Mouse (Mus musculus): Measurements from ENCODE around the gene 4930469K13Rik. TPM values are rescaled to one million over a fixed set of nuclear protein-coding genes. Genes with fewer than 3 reads are reported as not detected.

The 4930469K13Rik gene
- polyA plus RNA-seq, 1 experiment from 2014 or later: not detected

DNA sequence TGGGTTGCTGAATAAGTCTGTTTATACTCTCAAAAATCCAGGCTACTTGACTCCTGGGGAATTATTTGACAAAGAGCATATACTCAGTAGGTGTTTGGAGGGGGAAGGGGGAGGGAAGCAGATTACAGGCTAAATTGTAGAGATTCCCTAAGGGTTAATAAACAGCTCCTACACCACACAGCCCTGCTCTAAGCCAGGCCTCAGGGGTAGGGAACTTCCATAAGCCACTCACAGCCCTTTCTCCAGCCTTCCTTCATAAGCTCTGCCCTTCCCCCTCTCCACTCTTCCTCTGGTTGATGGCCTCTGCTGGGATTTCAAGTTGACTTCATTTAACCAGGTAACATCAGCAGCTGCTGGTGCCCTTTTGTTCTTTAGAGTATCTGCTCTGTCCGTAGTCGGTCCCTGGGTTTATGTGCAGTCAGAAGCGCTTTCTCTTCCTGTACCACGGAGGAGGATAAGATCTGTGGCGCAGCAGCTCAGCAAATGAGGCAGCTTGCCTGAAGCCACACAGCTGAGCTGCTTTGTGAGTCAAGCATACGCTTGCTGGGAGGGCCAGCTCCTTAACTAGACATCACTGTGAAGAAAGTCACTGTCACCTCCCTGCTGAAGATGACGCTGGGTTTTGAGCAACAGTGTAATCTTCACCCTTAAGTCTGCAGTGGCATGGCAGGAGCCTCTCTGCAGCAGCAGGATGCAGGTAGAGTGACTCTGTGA lies 159.6 kb downstream of the 4930469K13Rik start:
- Histone ChIP-seq H3K36me3 (ENCODE audit: control insufficient read depth, insufficient read depth, low read length) (no peaks in the 10 kb centered on the region), H3K27me3 (ENCODE audit: control insufficient read depth, insufficient read depth, low read length) (no peaks in the 10 kb centered on the region), H3K4me1 (ENCODE audit: control insufficient read depth, insufficient read depth, low read length) (no peaks in the 10 kb centered on the region), H3K9me3 (ENCODE audit: control insufficient read depth, low read length) (no peaks in the 10 kb centered on the region), H3K4me2 (ENCODE audit: low read length) (no peak overlapping the region), H3K4me3 (replicated peaks; ENCODE audit: low read depth, low read length) (no peak overlapping the region), H3K9ac (replicated peaks; ENCODE audit: low read length) (no peak overlapping the region), H3K27ac (replicated peaks; ENCODE audit: low read depth, low read length) (peak overlapping the region; percentile 33; the same call in 1 of the 2 replicates)
- no peak for DNase-seq
- 29% methylated on average over 7 of the region's 7 CpGs for WGBS
- no peak for ATAC-seq (ENCODE audit: low FRiP score, low TSS enrichment)

DNA sequence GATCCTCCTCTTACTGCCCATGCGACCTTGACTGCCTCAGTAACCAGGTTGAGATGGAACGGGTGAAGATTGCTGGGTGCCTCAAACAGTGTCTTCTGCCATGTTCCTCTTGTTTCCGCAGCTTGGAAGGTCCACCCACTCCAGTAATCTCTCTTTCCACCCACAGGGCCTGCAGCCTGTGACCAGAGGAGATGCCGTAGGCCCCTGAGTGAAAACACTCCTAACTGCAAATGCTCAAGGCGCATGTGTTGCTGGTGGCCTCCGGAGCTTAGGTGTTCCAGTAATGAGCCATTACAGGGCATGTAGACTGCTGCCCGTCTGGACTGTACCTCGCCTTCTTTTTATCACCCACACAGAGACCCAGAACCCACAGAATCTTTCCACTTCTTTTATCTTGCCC lies 160.7 kb downstream of the 4930469K13Rik start:
- no peak overlapping the region for H3K4me3 ChIP-seq (replicated peaks; ENCODE audit: low read depth, low read length)
- no peaks in the 10 kb centered on the region for H3K4me1 ChIP-seq (ENCODE audit: control insufficient read depth, insufficient read depth, low read length)
- no peaks in the 10 kb centered on the region for H3K9me3 ChIP-seq (ENCODE audit: control insufficient read depth, low read length)
- H3K4me2 ChIP-seq (ENCODE audit: low read length): no peak overlapping the region
- H3K27ac ChIP-seq (replicated peaks; ENCODE audit: low read depth, low read length): no peak overlapping the region
- no peaks in the 10 kb centered on the region for H3K36me3 ChIP-seq (ENCODE audit: control insufficient read depth, insufficient read depth, low read length)
- ATAC-seq (ENCODE audit: low FRiP score, low TSS enrichment) (no peak), DNase-seq (no peak)
- 92% methylated on average over 8 of the region's 8 CpGs for WGBS
- H3K27me3 ChIP-seq (ENCODE audit: control insufficient read depth, insufficient read depth, low read length): no peaks in the 10 kb centered on the region
- no peak overlapping the region for H3K9ac ChIP-seq (replicated peaks; ENCODE audit: low read length)

DNA sequence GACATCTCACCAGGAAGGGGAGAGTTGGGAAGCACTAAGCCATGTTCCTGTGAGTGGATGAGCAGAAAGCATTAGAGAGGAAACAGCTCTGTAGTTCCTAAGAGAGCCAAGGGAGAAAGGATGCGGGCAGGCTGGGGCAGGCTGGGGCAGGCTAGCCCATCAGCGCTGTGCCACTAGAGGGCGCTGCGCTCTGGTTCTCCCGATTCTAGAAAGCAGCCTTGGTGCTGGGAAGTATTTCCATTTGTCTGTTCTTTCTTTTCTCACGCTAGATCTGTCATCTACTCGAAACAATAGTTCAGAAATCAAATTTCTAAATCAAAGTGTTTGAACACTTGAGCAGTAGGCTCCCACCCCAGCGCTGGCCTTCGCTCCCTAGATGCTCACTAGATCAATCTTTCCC lies 164.1 kb downstream of the 4930469K13Rik start:
- Histone ChIP-seq H3K4me2 (ENCODE audit: low read length) (no peak overlapping the region), H3K4me3 (replicated peaks; ENCODE audit: low read depth, low read length) (no peak overlapping the region), H3K27ac (replicated peaks; ENCODE audit: low read depth, low read length) (no peak overlapping the region), H3K36me3 (ENCODE audit: control insufficient read depth, insufficient read depth, low read length) (no peaks in the 10 kb centered on the region), H3K27me3 (ENCODE audit: control insufficient read depth, insufficient read depth, low read length) (no peaks in the 10 kb centered on the region), H3K4me1 (ENCODE audit: control insufficient read depth, insufficient read depth, low read length) (no peaks in the 10 kb centered on the region), H3K9me3 (ENCODE audit: control insufficient read depth, low read length) (no peaks in the 10 kb centered on the region), H3K9ac (replicated peaks; ENCODE audit: low read length) (no peak overlapping the region)
- WGBS: 66% methylated on average over 9 of the region's 9 CpGs
- ATAC-seq (ENCODE audit: low FRiP score, low TSS enrichment) (no peak), DNase-seq (no peak)

DNA sequence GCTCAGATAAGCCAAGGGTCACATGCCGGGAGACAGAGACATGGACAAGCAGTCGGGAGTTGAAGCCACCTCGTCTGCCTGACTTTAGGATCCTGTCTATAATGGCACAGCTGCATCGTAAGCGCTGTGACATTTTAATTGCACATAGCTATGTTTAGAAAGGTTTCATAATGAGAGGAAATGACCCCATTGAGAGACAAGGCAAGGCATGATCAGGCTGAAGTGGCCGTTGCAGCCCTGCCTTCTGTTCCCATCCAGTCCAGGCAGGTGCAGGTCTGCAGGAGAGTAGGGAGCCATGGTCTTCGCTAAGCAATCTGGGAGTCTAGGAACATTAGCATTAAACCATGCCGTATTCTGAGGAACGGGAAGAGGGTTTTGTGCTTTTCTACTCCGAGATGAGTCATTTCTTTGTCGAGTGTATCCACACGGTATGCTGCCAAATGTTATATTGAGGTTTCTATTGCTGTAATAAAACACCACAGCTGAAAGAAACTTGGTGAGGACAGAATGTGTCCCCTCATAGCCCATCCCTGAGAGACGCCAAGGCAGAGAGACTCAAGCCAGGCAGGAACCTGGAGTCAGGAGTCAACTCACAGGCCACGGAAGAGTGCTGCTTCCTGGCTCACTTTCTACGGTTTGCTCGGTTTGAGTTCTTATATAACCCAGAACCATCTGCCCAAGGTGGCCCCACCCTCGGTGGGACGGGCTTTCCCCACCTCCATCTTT lies 165.8 kb downstream of the 4930469K13Rik start:
- no peaks in the 10 kb centered on the region for H3K36me3 ChIP-seq (ENCODE audit: control insufficient read depth, insufficient read depth, low read length)
- no peak overlapping the region for H3K9ac ChIP-seq (replicated peaks; ENCODE audit: low read length)
- DNase-seq (no peak), ATAC-seq (ENCODE audit: low FRiP score, low TSS enrichment) (no peak)
- no peaks in the 10 kb centered on the region for H3K9me3 ChIP-seq (ENCODE audit: control insufficient read depth, low read length)
- no peak overlapping the region for H3K4me2 ChIP-seq (ENCODE audit: low read length)
- 76% methylated on average over 18 of the region's 18 CpGs for WGBS
- no peaks in the 10 kb centered on the region for H3K27me3 ChIP-seq (ENCODE audit: control insufficient read depth, insufficient read depth, low read length)
- no peaks in the 10 kb centered on the region for H3K4me1 ChIP-seq (ENCODE audit: control insufficient read depth, insufficient read depth, low read length)
- H3K4me3 ChIP-seq (replicated peaks; ENCODE audit: low read depth, low read length): no peak overlapping the region
- H3K27ac ChIP-seq (replicated peaks; ENCODE audit: low read depth, low read length): no peak overlapping the region

DNA sequence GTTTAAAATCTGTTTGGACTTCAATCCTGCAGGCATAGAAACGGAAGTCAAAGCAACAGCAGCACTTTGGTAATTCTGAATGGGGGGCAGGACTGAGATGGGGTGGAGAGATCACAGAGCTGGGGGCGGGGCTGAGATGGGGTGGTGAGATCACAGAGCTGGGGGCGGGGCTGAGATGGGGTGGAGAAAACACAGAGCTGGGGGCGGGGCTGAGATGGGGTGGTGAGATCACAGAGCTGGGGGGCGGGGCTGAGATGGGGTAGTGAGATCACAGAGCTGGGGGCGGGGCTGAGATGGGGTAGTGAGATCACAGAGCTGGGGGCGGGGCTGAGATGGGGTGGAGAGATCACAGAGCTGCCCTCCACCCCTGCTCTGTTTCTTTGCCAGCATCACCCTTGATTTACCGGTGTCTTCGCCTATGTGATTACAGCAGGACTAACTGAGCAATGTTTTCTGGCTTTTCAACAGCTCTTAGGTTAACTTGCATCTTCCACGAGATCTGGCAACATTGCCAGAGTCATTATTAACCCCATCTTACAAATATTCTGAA lies 166.4 kb downstream of the 4930469K13Rik start:
- ATAC-seq (ENCODE audit: low FRiP score, low TSS enrichment) (no peak), DNase-seq (no peak)
- WGBS: 14% methylated on average over 10 of the region's 10 CpGs
- Histone ChIP-seq H3K27me3 (ENCODE audit: control insufficient read depth, insufficient read depth, low read length) (no peaks in the 10 kb centered on the region), H3K4me2 (ENCODE audit: low read length) (no peak overlapping the region), H3K36me3 (ENCODE audit: control insufficient read depth, insufficient read depth, low read length) (no peaks in the 10 kb centered on the region), H3K4me1 (ENCODE audit: control insufficient read depth, insufficient read depth, low read length) (0 out of 2 replicates have a peak, but pooled peaks cover 4% of the 10 kb centered on the region), H3K9me3 (ENCODE audit: control insufficient read depth, low read length) (no peaks in the 10 kb centered on the region), H3K27ac (replicated peaks; ENCODE audit: low read depth, low read length) (no peak overlapping the region), H3K4me3 (replicated peaks; ENCODE audit: low read depth, low read length) (no peak overlapping the region), H3K9ac (replicated peaks; ENCODE audit: low read length) (no peak overlapping the region)

DNA sequence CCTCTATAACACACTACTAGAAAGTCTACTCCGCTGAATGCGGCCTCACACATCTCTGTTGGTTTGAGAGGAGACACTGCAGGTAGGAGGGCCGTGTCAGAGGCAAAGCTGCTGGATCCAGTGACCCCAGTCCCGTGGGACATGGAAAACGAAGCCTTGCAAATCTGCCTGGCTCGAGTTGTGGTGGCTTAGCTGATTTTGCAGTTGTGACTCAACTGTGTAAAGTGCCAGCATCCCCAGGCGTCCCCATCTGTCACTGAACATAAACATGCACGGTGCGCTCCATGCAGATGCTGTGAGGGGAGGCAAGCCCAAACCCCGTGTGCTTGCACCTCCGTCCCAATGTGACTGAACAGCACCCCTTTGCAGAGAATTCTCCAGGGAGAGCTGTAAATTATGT lies 168.9 kb downstream of the 4930469K13Rik start:
- no peak overlapping the region for H3K27ac ChIP-seq (replicated peaks; ENCODE audit: low read depth, low read length)
- no peak for DNase-seq
- H3K4me2 ChIP-seq (ENCODE audit: low read length): no peak overlapping the region

DNA sequence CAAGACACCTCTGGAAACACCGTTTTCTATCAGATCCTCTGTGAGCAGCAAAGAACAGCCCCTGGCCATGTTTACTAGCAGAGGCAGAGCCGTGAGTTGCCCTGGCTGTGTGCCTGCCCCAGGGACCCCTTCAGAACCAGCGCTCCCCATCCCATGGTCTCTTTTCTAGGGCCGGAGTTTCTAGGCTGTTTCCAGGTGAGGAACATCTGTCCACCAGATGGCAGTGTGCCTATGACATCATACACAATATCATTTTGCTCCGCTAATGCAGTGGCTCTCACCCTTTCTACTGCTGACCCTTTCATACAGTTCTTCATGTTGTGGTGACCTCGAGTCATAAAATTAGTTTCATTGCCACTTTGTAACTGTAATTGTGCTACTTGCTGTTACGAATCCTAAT lies 169.7 kb downstream of the 4930469K13Rik start:
- no peak overlapping the region for H3K9ac ChIP-seq (replicated peaks; ENCODE audit: low read length)
- H3K9me3 ChIP-seq (ENCODE audit: control insufficient read depth, low read length): no peaks in the 10 kb centered on the region
- H3K36me3 ChIP-seq (ENCODE audit: control insufficient read depth, insufficient read depth, low read length): no peaks in the 10 kb centered on the region
- no peaks in the 10 kb centered on the region for H3K27me3 ChIP-seq (ENCODE audit: control insufficient read depth, insufficient read depth, low read length)
- H3K4me1 ChIP-seq (ENCODE audit: control insufficient read depth, insufficient read depth, low read length): 0 out of 2 replicates have a peak, but pooled peaks cover 4% of the 10 kb centered on the region
- H3K4me2 ChIP-seq (ENCODE audit: low read length): no peak overlapping the region
- ATAC-seq (ENCODE audit: low FRiP score, low TSS enrichment): peak; percentile 59; the same call in 1 of the 2 replicates
- 49% methylated on average over 7 of the region's 7 CpGs for WGBS
- no peak overlapping the region for H3K4me3 ChIP-seq (replicated peaks; ENCODE audit: low read depth, low read length)
- no peak overlapping the region for H3K27ac ChIP-seq (replicated peaks; ENCODE audit: low read depth, low read length)
- DNase-seq: peak; percentile 89

More for the DNA sequence above, 168.9 kb downstream of the 4930469K13Rik start:
- H3K4me1 ChIP-seq (ENCODE audit: control insufficient read depth, insufficient read depth, low read length): 0 out of 2 replicates have a peak, but pooled peaks cover 4% of the 10 kb centered on the region
- no peak overlapping the region for H3K9ac ChIP-seq (replicated peaks; ENCODE audit: low read length)
- WGBS: 68% methylated on average over 11 of the region's 11 CpGs
- H3K27me3 ChIP-seq (ENCODE audit: control insufficient read depth, insufficient read depth, low read length): no peaks in the 10 kb centered on the region
- H3K4me3 ChIP-seq (replicated peaks; ENCODE audit: low read depth, low read length): no peak overlapping the region
- ATAC-seq (ENCODE audit: low FRiP score, low TSS enrichment): no peak
- H3K36me3 ChIP-seq (ENCODE audit: control insufficient read depth, insufficient read depth, low read length): no peaks in the 10 kb centered on the region
- no peaks in the 10 kb centered on the region for H3K9me3 ChIP-seq (ENCODE audit: control insufficient read depth, low read length)

DNA sequence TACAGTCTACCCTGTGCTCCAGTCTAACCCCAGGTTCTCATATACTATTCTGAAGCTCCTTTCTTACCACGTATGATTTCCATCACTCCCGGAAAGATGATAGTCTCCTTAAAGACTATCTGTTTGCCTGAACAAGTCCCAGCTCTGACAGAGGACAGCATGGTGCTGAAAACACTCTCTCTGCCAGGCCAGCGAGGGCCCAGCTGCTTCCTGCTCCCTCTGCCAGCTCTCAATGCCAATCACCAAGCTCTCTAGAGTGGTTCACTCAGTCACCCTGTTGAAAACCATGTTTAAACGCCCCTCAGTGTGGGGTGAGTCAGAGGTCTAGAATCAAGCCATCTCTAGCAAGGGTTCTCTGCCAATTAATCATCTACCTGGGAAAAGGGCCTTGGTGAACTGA lies 170.5 kb downstream of the 4930469K13Rik start:
- 79% methylated on average over 4 of the region's 4 CpGs for WGBS
- H3K9ac ChIP-seq (replicated peaks; ENCODE audit: low read length): no peak overlapping the region
- H3K36me3 ChIP-seq (ENCODE audit: control insufficient read depth, insufficient read depth, low read length): no peaks in the 10 kb centered on the region
- no peaks in the 10 kb centered on the region for H3K27me3 ChIP-seq (ENCODE audit: control insufficient read depth, insufficient read depth, low read length)
- H3K4me1 ChIP-seq (ENCODE audit: control insufficient read depth, insufficient read depth, low read length): 0 out of 2 replicates have a peak, but pooled peaks cover 4% of the 10 kb centered on the region
- no peak for DNase-seq
- H3K9me3 ChIP-seq (ENCODE audit: control insufficient read depth, low read length): no peaks in the 10 kb centered on the region
- no peak overlapping the region for H3K4me3 ChIP-seq (replicated peaks; ENCODE audit: low read depth, low read length)
- H3K27ac ChIP-seq (replicated peaks; ENCODE audit: low read depth, low read length): no peak overlapping the region
- ATAC-seq (ENCODE audit: low FRiP score, low TSS enrichment): no peak
- no peak overlapping the region for H3K4me2 ChIP-seq (ENCODE audit: low read length)
